Mouse (Mus musculus): ENCODE measurements at regions not wholly inside any gene's neighbourhood (a gene's known extent, or its start where the extent isn't known, plus 50 kb on each side); places are given as distances from the start of the nearest gene placed in this dataset.

DNA sequence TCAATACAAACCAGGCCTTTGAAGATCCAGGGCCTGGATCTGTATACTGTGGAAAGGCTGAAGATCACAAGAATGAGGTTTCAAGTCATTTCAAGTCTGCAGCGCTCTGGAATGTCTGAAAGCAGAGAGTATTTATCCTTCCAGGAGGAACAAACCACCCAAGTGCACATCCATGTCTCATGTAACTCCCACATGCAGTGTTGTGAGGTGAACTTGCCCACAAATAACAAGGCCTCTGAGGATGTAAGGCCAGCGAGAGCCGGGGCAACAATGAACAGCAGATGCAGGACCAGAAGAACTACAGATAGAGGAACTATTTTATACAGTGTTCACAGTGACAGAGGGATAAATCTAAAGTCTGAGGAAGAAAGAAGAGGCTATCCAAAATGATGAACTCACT lies 442.4 kb downstream of the Slc4a3 start:
- Histone ChIP-seq H3K36me3 (ENCODE audit: control insufficient read depth, insufficient read depth, low read length) (no peaks in the 10 kb centered on the region), H3K27me3 (ENCODE audit: control insufficient read depth, insufficient read depth, low read length) (no peaks in the 10 kb centered on the region), H3K9me3 (ENCODE audit: control insufficient read depth, low read length) (no peaks in the 10 kb centered on the region), H3K9ac (ENCODE audit: low read length) (no peak overlapping the region), H3K4me1 (replicated peaks; ENCODE audit: control insufficient read depth, insufficient read depth) (no peaks in the 10 kb centered on the region), H3K4me3 (ENCODE audit: low read depth, low read length) (no peak overlapping the region), H3K4me2 (replicated peaks; ENCODE audit: low read depth) (no peak overlapping the region), H3K27ac (replicated peaks) (no peak overlapping the region)
- ATAC-seq (ENCODE audit: low FRiP score, low TSS enrichment) (no peak), DNase-seq (ENCODE audit: low spot score) (no peak)
- 74% methylated on average over 3 of the region's 3 CpGs for WGBS
- TF ChIP-seq EP300 (optimal IDR thresholded peaks at IDR 0.05): no peak

DNA sequence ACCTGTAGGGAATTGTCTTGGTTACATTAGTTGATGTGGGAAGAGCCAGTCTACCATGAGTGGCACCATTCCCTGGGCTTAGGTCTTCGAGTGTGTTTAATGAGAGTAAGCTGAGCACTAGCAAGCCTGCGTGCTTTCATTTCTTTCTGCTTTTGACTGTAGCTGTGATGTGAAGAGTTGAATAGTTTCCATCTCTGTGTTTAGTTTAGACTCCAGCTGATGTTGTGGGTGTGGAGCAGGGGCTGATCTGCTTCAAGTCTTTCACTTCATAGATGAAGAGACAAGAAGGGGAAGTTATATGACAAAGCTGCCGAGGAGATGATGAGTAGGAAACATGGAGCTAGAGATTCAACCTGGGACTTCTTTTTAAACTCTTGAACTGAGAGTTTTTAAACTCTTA lies 446.0 kb downstream of the Slc4a3 start:
- H3K9me3 ChIP-seq (ENCODE audit: control insufficient read depth, low read length): no peaks in the 10 kb centered on the region
- H3K36me3 ChIP-seq (ENCODE audit: control insufficient read depth, insufficient read depth, low read length): no peaks in the 10 kb centered on the region
- 76% methylated on average over 3 of the region's 3 CpGs for WGBS
- H3K9ac ChIP-seq (ENCODE audit: low read length): no peak overlapping the region
- no peak for TF ChIP-seq CTCF (IDR thresholded peaks at IDR 0.05; ENCODE audit: low read depth)
- TF ChIP-seq EP300 (optimal IDR thresholded peaks at IDR 0.05): no peak
- no peak overlapping the region for H3K4me3 ChIP-seq (ENCODE audit: low read depth, low read length)
- no peak overlapping the region for H3K4me2 ChIP-seq (replicated peaks; ENCODE audit: low read depth)
- H3K4me1 ChIP-seq (replicated peaks; ENCODE audit: control insufficient read depth, insufficient read depth): no peaks in the 10 kb centered on the region
- no peaks in the 10 kb centered on the region for H3K27me3 ChIP-seq (ENCODE audit: control insufficient read depth, insufficient read depth, low read length)
- ATAC-seq (ENCODE audit: low FRiP score, low TSS enrichment): no peak
- DNase-seq (ENCODE audit: low spot score): no peak
- H3K27ac ChIP-seq (replicated peaks): no peak overlapping the region

- Histone ChIP-seq H3K27me3 (ENCODE audit: control insufficient read depth, insufficient read depth, low read length) (no peaks in the 10 kb centered on the region), H3K9me3 (ENCODE audit: control insufficient read depth, low read length) (no peaks in the 10 kb centered on the region), H3K36me3 (ENCODE audit: control insufficient read depth, insufficient read depth, low read length) (no peaks in the 10 kb centered on the region), H3K4me3 (ENCODE audit: low read depth, low read length) (no peak overlapping the region), H3K4me1 (replicated peaks; ENCODE audit: control insufficient read depth, insufficient read depth) (no peaks in the 10 kb centered on the region), H3K27ac (replicated peaks) (no peak overlapping the region), H3K4me2 (replicated peaks; ENCODE audit: low read depth) (no peak overlapping the region), H3K9ac (ENCODE audit: low read length) (no peak overlapping the region)
- no peak for DNase-seq (ENCODE audit: low spot score)
- 65% methylated on average over 3 of the region's 3 CpGs for WGBS
- TF ChIP-seq EP300 (optimal IDR thresholded peaks at IDR 0.05): no peak
- TF ChIP-seq CTCF (IDR thresholded peaks at IDR 0.05; ENCODE audit: low read depth): peak; percentile 29; the same call in 1 of the 2 replicates
- ATAC-seq (ENCODE audit: low FRiP score, low TSS enrichment): no peak
Observed at GRCm38 (mm10) chr1:75997222-75997621, 451.2 kb downstream of the Slc4a3 start.

DNA sequence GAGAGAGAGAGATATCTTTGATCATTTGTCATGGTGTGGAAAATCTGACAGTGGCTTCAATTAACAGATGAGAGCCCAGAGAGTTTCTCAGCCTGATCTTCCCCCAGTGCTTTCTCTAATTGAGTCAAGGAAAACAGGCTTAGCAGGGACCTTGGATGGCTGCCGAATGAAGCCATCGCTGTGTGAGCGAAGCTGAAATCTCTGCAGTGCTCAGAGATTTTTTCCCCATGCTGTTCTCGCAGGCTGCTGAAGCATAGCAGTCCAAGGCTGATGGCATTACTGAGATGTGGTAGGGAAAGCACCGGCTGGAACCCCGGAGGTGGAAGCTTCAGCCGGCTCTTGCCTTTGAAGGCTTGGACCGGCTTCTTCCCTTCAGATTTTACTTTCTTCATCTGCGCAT lies 455.1 kb downstream of the Slc4a3 start:
- no peaks in the 10 kb centered on the region for H3K27me3 ChIP-seq (ENCODE audit: control insufficient read depth, insufficient read depth, low read length)
- H3K4me1 ChIP-seq (replicated peaks; ENCODE audit: control insufficient read depth, insufficient read depth): no peaks in the 10 kb centered on the region
- ATAC-seq (ENCODE audit: low FRiP score, low TSS enrichment) (no peak), DNase-seq (ENCODE audit: low spot score) (no peak)
- WGBS: 80% methylated on average over 9 of the region's 9 CpGs
- no peak overlapping the region for H3K4me2 ChIP-seq (replicated peaks; ENCODE audit: low read depth)
- TF ChIP-seq EP300 (optimal IDR thresholded peaks at IDR 0.05) (no peak), CTCF (IDR thresholded peaks at IDR 0.05; ENCODE audit: low read depth) (no peak)
- no peaks in the 10 kb centered on the region for H3K36me3 ChIP-seq (ENCODE audit: control insufficient read depth, insufficient read depth, low read length)
- H3K27ac ChIP-seq (replicated peaks): no peak overlapping the region
- H3K4me3 ChIP-seq (ENCODE audit: low read depth, low read length): no peak overlapping the region
- H3K9me3 ChIP-seq (ENCODE audit: control insufficient read depth, low read length): no peaks in the 10 kb centered on the region
- no peak overlapping the region for H3K9ac ChIP-seq (ENCODE audit: low read length)

DNA sequence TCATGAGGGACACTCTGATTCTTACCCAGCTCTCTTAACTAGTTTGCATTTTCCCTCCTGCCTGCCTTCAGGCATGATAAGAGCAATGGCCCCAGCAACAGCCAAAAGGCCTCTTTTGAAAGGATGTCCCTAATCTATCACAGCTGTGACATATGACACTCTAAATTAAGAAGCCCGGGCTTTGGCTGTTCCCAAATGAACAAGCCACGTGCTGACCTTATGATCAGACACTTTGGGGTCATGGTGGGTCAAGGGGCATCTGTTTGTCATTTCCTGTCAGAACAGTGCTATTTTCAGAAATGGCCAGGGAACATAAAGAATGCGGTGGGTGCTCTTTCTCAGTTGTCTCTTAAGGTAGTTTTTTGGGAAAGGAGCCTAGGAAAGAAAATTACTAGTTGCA lies 463.5 kb downstream of the Slc4a3 start:
- no peak for DNase-seq (ENCODE audit: low spot score)
- Histone ChIP-seq H3K4me2 (replicated peaks; ENCODE audit: low read depth) (no peak overlapping the region), H3K27me3 (ENCODE audit: control insufficient read depth, insufficient read depth, low read length) (no peaks in the 10 kb centered on the region), H3K36me3 (ENCODE audit: control insufficient read depth, insufficient read depth, low read length) (no peaks in the 10 kb centered on the region), H3K9ac (ENCODE audit: low read length) (no peak overlapping the region), H3K4me1 (replicated peaks; ENCODE audit: control insufficient read depth, insufficient read depth) (no peaks in the 10 kb centered on the region), H3K9me3 (ENCODE audit: control insufficient read depth, low read length) (no peaks in the 10 kb centered on the region), H3K4me3 (ENCODE audit: low read depth, low read length) (no peak overlapping the region), H3K27ac (replicated peaks) (no peak overlapping the region)
- TF ChIP-seq EP300 (optimal IDR thresholded peaks at IDR 0.05) (no peak), CTCF (IDR thresholded peaks at IDR 0.05; ENCODE audit: low read depth) (no peak)
- 35% methylated on average over 3 of the region's 3 CpGs for WGBS
- ATAC-seq (ENCODE audit: low FRiP score, low TSS enrichment): no peak

GRCm38 (mm10) chr1:76010212-76010800 lies 464.2 kb downstream of the Slc4a3 start:
- 78% methylated on average over 4 of the region's 4 CpGs for WGBS
- no peak for ATAC-seq (ENCODE audit: low FRiP score, low TSS enrichment)

More at GRCm38 (mm10) chr1:76010212-76010800, 464.2 kb downstream of the Slc4a3 start:
- Histone ChIP-seq H3K4me1 (replicated peaks; ENCODE audit: control insufficient read depth, insufficient read depth) (no peaks in the 10 kb centered on the region), H3K36me3 (ENCODE audit: control insufficient read depth, insufficient read depth, low read length) (no peaks in the 10 kb centered on the region), H3K9me3 (ENCODE audit: control insufficient read depth, low read length) (no peaks in the 10 kb centered on the region), H3K27me3 (ENCODE audit: control insufficient read depth, insufficient read depth, low read length) (no peaks in the 10 kb centered on the region), H3K4me3 (ENCODE audit: low read depth, low read length) (no peak overlapping the region), H3K9ac (ENCODE audit: low read length) (no peak overlapping the region), H3K27ac (replicated peaks) (no peak overlapping the region), H3K4me2 (replicated peaks; ENCODE audit: low read depth) (no peak overlapping the region)
- no peak for DNase-seq (ENCODE audit: low spot score)
- no peak for TF ChIP-seq CTCF (IDR thresholded peaks at IDR 0.05; ENCODE audit: low read depth)

Data from stomach, postnatal 0 days (tissue).